Mouse (Mus musculus): Measurements from ENCODE around the gene Mlec.

GRCm38 (mm10) chr5:115165895-115166814 is 8.2 kb upstream of the Mlec start:
- TF ChIP-seq CTCF (IDR thresholded peaks at IDR 0.05; ENCODE audit: extremely low read depth, insufficient read depth, insufficient read length, insufficient replicate concordance) (no peak), POLR2A (IDR thresholded peaks at IDR 0.05; ENCODE audit: low read depth, low read length) (no peak)
